Mouse (Mus musculus) frontal cortex, postnatal 36 days (tissue): ENCODE results near the gene Zfp607a.
A peak's percentile ranks its signal among the peaks of the same experiment; 100 is the strongest.
"Not testable (repeated sequence)": the region's sequence is repeated elsewhere in the genome, so short reads cannot be mapped to it uniquely, and the experiment has no call there.

Experiments
- DNase-seq, 2 experiments: peaks; one replicate each; pipeline ENCODE4 v3.0.0; 2022; ENCODE audit warnings: low spot score in 2 of 2

The Zfp607a gene

DNA sequence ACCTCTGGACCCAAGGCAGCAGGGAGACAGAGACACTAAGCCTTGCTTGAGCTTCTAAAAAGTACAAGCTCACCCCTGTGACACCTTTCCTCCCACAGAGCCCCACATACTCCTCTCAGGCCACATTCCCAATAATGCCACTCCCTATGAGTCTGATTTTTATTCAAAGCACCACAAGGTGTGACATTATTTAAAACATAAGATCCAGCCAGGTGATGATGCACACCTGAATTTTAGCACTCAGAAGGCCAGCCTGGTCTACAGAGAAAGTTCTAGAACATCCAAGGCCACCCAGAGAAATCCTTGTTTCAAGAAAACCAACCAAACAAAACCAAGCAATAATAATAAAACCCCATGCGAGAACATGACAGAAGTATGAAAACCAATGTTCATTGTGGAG is at the start of gene Zfp607a:
Gene Zfp607a (plus strand): TSS at position 301 of the 400 bp plus-strand sequence.
- no peak for DNase-seq

DNA sequence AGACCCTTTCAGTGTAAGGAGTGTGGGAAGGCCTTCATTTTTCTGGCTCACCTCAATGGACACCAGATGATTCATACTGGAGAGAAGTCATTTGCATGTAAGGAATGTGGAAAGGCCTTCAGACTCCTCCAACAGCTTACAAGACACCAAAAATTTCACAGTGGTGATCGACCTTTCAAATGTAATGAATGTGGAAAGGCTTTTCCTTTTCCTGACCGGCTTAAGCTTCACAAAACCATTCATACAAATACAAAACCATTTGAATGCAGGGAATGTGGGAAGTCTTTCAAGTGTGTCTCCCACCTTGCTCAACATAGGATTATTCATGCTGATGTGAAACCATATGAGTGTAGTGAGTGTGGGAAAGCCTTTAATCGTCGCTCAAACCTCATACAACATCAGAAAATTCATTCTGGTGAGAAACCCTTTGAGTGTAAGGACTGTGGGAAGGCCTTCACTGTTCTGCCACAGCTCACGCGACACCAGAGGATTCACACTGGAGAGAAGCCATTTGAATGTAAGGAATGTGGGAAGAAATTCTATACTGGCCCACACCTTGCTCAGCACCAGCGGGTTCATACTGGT is 38.7 kb upstream of the Zfp607a start:
- no peak for DNase-seq

DNA sequence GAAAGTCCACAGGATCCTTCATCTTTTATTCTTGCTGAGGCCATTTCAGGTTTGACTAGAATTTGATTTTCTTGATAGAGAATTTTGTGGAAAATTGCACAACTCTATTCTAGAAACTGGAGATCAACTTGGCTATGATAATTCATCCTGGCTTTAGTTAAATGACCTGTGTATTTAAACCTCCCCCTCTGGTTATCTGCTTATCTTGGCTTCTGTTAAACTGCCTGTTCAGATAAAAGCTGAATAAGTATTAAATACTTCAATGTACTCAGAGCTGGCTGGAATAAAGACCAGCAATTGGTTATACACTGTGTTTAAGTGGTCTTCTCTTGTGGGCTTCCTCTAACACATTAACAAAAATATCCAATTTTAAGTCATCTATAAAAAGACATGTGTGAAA is 34.7 kb upstream of the Zfp607a start:
- DNase-seq = no peak

DNA sequence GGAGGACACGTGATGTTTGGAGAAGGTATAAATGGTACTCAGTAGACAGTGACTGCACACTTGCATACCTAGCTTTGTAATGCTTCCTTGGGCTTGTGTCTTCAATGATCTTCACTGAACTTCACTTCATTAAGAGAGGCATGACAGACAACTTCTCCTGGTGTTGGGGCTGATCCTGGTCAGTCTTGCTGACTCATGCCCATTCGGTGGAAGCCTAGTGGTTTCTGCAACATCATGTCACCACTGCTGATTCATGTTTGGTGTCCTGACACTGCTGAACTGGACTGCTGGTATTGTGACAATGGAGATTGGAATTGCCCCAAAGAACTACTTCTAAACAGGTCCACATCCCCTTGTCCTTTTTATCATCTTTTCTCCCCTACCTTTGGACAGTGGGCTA is 23.2 kb upstream of the Zfp607a start:
- no peak for DNase-seq

DNA sequence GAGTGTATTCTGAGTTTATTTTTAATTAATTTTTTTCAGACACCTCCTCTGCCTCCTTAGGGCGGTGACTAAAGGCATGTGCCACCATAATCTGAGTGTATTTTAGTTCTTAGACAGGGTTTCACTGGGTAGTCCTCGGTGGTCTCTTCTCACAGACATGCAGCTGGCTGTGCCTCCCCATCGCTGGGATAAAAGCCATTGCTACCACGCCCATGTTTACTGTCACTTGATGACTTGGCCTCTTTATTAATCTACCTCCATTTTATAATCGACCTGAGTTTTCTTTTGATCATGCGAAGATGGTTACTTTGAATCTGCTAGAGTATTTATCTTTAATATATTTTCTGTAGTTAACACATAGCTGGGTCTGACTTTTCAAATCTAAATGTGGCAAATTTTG is 19.4 kb upstream of the Zfp607a start:
- DNase-seq = no peak

DNA sequence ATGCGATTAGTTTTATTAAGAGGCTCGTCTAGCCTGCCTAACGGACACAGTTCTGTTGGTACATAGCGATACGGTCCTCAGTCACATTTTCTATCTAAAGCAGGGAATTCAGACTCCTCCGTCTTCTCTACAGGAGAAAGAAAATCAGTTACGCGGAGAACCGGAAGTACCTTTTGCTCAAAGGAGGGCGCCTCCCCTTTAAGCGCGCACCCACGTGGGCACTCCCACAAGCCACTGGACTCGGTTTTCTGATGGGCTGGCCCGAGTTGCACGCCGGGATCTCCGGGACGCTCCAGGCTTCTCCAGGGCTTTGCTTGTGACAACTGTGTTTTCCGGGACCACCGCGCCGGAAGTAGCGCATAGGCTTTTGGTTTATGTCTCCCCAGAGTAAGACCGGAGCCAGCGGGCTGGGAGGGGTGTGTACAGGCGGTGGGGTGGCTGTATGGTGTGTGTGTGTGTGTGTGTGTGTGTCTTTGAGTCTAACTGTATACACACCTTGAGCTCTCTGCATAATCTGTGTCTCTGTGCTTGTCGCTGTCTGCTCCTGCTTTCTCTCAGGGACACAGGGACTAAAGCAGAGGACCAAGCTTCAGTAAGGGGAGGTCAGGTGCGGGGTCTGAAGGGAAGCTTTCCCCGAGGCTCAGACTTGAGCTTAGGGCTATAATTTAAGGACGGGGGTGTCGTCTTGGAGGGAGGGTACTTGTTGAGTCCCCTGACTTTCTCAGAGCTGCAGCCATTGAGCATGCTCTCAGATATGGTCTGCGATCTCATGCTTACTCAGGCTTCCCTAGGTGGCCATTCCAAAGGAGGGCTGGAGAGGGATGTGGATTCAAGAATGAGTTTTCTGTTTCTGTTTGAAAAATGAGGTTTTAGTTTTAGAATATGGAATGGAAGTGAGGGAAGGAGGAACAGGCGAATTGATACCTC is 18.7 kb upstream of the Zfp607a start, which contains the start of gene Zfp59:
Gene Zfp59 (plus strand): TSS at position 285 of the 927 bp plus-strand sequence.
- DNase-seq = peak; percentile 89 to 92

DNA sequence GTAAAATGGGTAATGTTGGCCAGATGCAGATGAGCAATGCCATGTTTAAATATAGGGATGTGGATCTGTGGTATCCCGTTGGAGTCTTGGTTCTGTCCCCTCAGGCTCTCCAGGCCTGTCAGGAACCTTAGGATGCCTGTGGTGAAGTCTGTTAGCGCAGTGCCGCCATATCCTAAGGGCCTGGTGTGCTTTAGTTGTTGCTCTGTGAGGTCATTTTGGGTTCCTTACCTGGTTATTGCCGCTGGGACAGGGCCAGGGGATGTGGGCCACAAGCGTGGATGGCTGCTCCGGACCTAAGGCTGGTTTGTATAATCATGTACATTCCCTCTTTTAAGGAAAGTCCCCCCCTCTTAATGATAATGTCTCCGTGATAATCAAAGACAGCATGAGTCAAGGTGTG is 17.7 kb upstream of the Zfp607a start:
- no peak for DNase-seq

DNA sequence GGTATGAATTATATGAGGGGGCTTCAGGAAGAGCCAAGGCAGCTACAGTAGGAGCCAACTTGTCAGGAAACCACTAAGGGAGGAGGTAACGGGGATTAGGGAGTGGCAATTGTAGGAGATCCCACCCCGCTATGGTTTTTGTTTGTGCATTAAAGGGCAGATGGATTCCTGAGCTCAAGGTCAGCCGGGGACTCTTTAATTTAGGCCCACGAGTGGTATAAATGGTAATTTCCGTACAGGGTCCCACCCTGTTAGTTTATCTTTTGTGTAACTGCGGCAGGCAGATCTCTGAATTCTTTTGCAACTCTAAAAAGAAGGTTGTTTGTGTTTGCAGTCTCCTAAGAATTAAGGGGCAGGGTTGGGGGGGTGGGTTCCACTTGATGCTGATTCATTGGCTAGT is 17.2 kb upstream of the Zfp607a start:
- no peak for DNase-seq

DNA sequence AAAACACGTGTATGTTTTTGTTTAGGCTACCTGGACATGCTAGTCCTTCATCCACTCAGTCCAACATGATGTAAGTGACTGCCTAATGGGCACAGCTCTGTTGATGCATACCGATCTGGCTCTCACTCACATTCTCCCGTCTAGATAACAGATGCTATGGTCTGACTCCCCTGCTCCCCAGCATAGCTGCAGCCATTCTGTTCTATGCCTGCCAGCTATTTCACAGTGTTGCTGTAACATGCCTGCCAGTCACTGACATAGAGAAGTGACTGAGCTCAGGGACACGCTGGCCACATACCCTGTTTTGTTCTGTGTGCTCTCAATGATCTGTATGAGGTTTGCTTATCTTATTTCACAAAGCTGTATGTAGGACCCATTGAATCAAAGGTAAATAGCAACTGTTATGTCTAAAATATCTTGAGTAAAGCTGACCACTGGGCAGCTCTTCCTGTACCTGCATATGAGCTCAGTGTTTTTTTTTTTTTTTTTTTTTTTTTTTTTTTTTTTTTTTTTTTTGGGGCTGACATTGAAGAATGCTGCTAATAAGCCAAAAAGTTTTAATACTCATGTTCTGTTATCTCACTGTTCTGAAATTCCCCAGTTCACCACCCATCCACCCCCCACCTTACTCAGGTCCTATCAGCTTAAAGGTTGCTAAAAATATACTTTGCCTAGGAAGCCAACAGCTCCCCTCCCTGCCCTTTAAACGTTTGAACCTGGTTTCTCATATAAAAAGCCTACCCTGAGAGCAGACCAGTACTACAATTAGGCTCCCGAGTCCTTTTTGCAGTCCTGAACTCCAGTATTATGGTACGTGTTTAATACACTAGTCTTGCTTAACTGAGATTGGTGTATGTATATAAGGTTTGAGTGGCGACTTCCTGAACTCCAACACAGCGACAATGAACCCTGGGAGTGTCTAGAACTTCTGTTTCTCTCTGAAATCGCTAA is 2.2 kb downstream of the Zfp607a start:
- DNase-seq = no peak

DNA sequence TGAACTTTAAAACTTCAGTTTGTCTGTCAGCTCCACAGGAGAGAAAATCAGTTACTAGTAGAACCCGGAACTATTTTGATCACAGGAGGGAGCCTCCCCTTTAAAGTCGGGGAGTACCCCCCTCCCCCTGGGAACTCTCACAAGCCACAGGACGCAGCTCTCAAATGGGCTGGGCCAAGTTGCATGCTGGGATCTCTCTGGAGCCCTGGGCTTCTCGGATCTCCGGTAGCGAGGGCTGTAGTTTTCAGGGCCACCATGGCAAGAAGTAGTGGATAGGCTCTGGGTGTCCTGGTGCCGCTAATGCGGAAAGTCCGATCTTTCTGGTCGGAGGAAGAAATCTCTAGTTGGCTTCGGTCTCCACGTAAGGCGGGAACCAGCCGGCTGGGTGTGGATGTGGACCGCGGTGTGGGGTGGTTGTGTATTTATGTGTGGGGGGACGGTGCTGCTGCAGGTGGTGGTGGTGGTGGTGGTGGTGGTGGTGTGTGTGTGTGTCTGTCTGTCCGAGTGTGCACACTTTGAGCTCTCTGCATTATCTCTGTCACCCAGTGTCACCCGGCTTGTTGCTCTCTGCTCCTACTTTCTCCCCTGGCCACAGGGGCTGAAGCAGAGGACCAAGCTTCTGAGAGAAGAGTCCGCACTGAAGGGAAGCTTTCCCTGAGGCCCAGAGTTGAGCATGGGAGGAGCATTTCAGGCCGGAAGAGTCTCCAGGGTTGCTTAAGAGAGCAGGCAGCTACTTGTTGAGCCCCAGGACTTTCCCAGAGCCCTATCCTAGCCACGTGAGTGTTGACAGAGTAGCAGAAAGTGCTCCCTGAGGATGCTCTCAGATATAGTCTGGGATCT is 3.3 kb downstream of the Zfp607a start:
- DNase-seq = peak; percentile 31 to 47

DNA sequence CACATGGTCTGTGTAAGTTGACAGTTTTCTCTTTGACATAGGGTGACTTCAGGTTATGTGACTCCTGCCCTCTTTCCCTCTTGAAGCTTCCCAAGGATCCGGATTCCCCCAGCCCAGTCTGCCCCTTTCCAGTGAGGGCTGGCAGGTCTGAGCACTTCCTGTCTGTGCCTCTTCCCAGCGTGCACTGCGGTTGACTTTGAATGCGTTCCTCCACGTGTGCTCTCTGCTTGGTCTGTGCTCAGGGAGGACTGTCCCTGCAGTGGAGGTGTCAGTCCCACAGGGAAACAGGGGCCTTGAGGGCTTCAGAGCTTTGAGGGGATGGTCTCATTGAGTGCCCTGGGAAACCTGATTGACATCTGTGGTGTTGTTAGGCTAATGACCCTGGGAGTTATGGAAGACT is 5.3 kb downstream of the Zfp607a start:
- not testable (repeated sequence) for DNase-seq

DNA sequence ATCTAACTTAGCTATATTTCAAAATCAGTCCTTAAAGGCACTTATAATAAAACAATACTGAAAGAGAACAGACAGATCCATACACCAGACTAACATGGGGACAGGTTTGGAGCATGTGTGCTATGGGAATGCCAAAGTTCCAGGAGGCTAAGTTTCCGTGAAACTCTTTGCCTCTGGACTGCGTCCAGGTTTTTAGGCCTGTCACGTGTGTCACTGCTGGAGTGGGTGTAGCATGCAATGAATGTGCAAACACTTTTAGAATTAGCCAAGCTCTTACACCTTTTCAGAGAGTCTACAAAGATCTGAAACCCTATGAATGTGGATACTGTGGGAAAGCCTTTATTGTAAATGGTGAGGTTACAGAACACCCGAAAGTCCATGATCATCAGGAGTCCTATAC is 24.4 kb downstream of the Zfp607a start:
- DNase-seq = no peak

DNA sequence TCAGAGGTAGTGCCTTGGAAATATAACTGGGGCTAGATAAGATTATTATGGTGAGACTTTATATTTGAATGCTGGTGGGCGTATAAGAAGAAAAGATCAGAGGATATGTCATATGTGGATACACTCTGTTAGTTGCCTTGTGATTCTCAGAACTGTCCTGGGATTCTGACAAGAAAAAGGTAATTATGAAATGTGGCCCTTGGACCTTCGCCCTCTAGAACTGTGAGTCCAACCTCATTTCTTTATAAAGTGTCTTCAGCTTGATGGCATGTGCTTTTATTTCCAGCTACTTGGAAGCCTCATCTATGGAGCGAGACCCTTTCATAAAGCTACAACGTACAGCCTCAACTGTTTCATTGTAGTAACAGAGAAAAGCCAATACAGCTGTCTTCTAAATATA is 43.3 kb downstream of the Zfp607a start:
- DNase-seq = no peak

DNA sequence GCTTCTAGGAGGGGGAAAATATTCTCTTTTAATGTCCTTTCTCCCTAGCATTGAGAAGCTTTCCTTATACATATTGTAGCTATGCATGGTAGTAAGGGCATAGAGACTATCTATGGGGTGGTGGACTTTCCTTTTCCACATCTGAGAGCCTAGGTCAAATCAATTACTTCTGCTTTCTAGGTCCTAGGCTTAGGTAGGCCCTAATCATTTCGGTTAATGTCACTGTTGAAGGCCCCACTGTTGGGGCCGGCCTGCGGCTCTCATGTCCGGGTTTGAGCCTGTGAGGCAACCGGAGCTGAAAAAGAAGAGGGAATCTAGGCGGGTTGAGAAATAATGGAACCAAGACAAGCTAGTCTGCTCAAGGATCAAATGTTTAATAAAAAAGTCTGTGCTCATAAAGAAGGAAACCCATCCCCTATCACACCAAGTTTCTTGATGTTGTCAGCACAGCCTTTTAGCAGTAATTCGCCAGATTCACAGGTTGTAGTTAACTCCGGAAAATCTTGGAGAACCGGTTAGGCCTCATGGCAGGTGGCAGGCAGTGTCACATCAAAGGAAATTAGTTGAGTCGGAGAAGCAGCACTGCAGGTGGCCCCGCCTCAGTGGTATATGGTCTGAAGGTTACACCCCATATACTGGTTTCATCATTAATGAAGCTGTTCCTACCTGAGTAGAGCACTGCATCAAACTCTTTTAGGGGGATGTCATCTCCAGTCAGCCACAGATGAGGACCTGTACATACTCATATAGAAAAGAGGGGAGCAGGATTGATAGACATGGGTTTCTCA is 47.9 kb downstream of the Zfp607a start:
- DNase-seq = no peak

DNA sequence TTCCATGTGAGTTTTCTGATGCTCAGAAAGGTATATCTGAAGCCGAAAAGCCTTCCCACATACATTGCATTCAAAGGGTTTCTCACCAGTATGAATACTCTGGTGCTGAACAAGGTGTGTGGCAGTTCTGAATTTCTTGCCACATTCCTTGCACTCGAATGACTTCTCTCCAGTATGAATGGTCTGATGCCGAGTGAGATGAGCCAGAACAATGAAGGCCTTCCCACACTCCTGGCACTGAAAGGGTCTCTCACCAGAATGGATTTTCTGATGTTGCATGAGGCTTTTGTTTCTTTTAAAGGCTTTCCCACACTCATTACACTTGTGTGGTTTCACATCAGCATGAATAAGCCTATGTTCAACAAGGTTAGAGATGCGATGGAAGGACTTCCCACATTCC is 53.6 kb downstream of the Zfp607a start:
- DNase-seq = not testable (repeated sequence)

DNA sequence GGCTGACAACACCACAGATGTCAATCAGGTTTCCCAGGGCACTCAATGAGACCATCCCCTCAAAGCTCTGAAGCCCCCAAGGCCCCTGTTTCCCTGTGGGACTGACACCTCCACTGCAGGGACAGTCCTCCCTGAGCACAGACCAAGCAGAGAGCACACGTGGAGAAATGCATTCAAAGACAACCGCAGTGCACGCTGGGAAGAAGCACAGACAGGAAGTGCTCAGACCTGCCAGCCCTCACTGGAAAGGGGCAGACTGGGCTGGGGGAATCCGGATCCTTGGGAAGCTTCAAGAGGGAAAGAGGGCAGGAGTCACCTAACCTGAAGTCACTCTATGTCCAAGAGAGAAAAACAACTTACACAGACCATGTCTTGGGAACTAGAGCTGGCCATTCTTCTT is 69.7 kb downstream of the Zfp607a start:
- not testable (repeated sequence) for DNase-seq

DNA sequence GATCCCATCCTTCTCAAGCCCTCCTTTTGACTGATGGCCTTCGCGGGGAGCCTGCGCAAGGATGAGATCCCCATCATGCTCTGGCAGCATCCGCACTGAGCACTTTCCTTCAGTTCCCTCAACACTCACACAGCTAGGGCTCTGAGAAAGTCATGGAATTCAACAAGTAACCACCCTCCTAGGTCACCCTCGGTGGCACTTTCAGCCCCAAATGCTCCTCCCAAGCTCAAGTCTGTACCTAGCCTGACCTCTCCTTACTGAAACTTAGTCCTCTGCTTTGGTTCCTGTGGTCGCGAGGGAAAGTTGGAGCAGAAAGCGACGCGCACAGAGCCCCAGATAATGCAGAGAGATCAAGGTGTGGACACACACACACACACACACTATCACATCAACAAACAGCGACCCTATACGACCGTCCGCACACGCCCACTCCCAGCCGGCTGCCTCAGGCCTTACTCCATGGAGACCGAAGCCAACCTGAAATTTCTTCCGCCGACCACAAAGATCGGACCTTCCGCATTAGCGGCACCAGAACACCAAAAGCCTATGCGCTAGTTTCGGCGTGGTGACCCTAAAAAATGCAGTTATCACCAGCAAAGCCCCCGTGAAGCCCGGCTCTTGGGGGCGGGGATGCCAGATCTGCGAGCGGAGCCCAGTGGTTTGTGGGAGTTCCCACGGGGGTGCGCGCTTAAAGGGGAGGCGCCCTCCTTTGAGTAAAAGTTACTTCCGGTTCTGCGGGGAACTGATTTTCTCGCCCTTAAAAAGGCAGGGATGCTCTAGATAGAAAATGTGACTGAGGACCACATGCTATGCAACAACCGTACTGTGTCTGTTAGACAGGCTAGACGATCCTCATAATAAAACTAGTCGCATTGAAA is 71.7 kb downstream of the Zfp607a start, which contains the start of gene Zfp974:
Gene Zfp974 (minus strand): TSS at position 643 of the 878 bp plus-strand sequence.
- peak; percentile 66 to 69 for DNase-seq
